Mouse (Mus musculus) heart, embryonic 14.5 days (tissue): ENCODE results near the gene Tmem185b. TPM values are rescaled to one million over a fixed set of nuclear protein-coding genes. Genes with fewer than 3 reads are reported as not detected.

Source experiments
- ATAC-seq: fragments of 200-750 bp; cut with Nextera tagmentation; 2 replicates; pipeline ENCODE4 v1.8.0; 2017; ENCODE audit warnings: low read depth, moderate TSS enrichment; ENCODE audit not compliant: insufficient number of reproducible peaks, insufficient read depth, low FRiP score
- H3K27ac ChIP-seq, 2 experiments: fragments of 200-500 bp in 1 of 2; fragments of 300-500 bp in 1 of 2; sonication (generic) in 1 of 2; replicated peaks in 1 of 2; 2 replicates each; pipeline ENCODE4 v1.5.1; 2012 to 2014; ENCODE audit warnings: low read depth in 2 of 2, low read length in 2 of 2, control low read depth in 1 of 2, mild to moderate bottlenecking in 1 of 2, mixed read lengths in 1 of 2; ENCODE audit not compliant: control insufficient read depth in 1 of 2, insufficient read depth in 1 of 2
- H3K27me3 ChIP-seq: fragments of 300-500 bp; sonication (generic); 2 replicates; pipeline ENCODE4 v1.6.1; 2014; ENCODE audit warnings: mild to moderate bottlenecking, low read length, control low read depth; ENCODE audit not compliant: control insufficient read depth, insufficient read depth
- H3K36me3 ChIP-seq: fragments of 300-500 bp; sonication (generic); 2 replicates; pipeline ENCODE4 v1.6.1; 2014; ENCODE audit warnings: mild to moderate bottlenecking, control low read depth, low read length, mixed read lengths; ENCODE audit not compliant: control insufficient read depth, insufficient read depth
- H3K4me1 ChIP-seq, 2 experiments: fragments of 200-500 bp in 1 of 2; fragments of 300-500 bp in 1 of 2; sonication (generic) in 1 of 2; 2 replicates each; pipeline ENCODE4 v1.6.1; 2012 to 2014; ENCODE audit warnings: low read length in 2 of 2, control low read depth in 1 of 2, mixed read lengths in 1 of 2; ENCODE audit not compliant: control insufficient read depth in 2 of 2, insufficient read depth in 2 of 2
- H3K4me2 ChIP-seq: fragments of 300-500 bp; sonication (generic); 2 replicates; pipeline ENCODE4 v1.6.1; 2014; ENCODE audit warnings: mild to moderate bottlenecking, low read length
- H3K4me3 ChIP-seq, 2 experiments: fragments of 200-500 bp in 1 of 2; fragments of 300-500 bp in 1 of 2; sonication (generic) in 1 of 2; 2 replicates each; pipeline ENCODE4 v1.5.1; 2012 to 2014; ENCODE audit warnings: low read length in 2 of 2, mild to moderate bottlenecking in 2 of 2, control low read depth in 1 of 2, low read depth in 1 of 2, moderate library complexity in 1 of 2; ENCODE audit not compliant: control insufficient read depth in 1 of 2, insufficient read depth in 1 of 2
- H3K9ac ChIP-seq: fragments of 300-500 bp; sonication (generic); 2 replicates; pipeline ENCODE4 v1.6.1; 2014; ENCODE audit warnings: mild to moderate bottlenecking, low read length
- H3K9me3 ChIP-seq: fragments of 300-500 bp; sonication (generic); 2 replicates; pipeline ENCODE4 v1.6.1; 2016; ENCODE audit warnings: low read length, control low read depth; ENCODE audit not compliant: control insufficient read depth
- WGBS: fragments of 180-500 bp; shearing (Covaris S2); extraction: QIAGEN DNeasy Blood & Tissue Kit; methylation state at CpG from one replicate; pipeline ENCODE4 v1.1.7; 2014; 5-methylcytosine and 5-hydroxymethylcytosine counted together
- polyA plus RNA-seq: library from polyadenylated mRNA; unstranded; fragments of >200 nt; fragmentation: Nextera tagmentation; extraction: Ambion mirVana; gene quantifications from 2 replicates; pipeline ENCODE4 v1.2.1, GENCODE M21; 2014

The Tmem185b gene
- polyA plus RNA-seq, 1 experiment from 2014 or later = 25.7 TPM

GRCm38 (mm10) chr1:119518060-119518459 lies 7.9 kb upstream of the Tmem185b start:
- H3K4me3 ChIP-seq = no peak overlapping the region
- no peak overlapping the region for H3K9ac ChIP-seq
- H3K4me1 ChIP-seq = peaks cover 0 to 5% of the 10 kb centered on the region in 2 experiments; a peak in 1 of 4 replicates
- no peak overlapping the region for H3K27ac ChIP-seq
- H3K36me3 ChIP-seq = no peaks in the 10 kb centered on the region
- peaks cover 4% of the 10 kb centered on the region; the same call in 1 of the 2 replicates for H3K9me3 ChIP-seq
- H3K27me3 ChIP-seq = no peaks in the 10 kb centered on the region
- no peak overlapping the region for H3K4me2 ChIP-seq
- WGBS = 59% methylated on average over 7 of the region's 7 CpGs
- ATAC-seq = no peak

- Histone ChIP-seq H3K4me2 (no peak overlapping the region), H3K27me3 (no peaks in the 10 kb centered on the region), H3K9me3 (peaks cover 4% of the 10 kb centered on the region; the same call in 1 of the 2 replicates), H3K4me3 (no peak overlapping the region), H3K27ac (no peak overlapping the region), H3K4me1 (peaks cover 0 to 5% of the 10 kb centered on the region in 2 experiments; a peak in 1 of 4 replicates), H3K9ac (no peak overlapping the region), H3K36me3 (no peaks in the 10 kb centered on the region)
- no peak for ATAC-seq
Measured at GRCm38 (mm10) chr1:119518786-119519185, 7.2 kb upstream of the Tmem185b start.

- ATAC-seq = no peak
- Histone ChIP-seq H3K4me2 (no peak overlapping the region), H3K27ac (no peak overlapping the region), H3K36me3 (no peaks in the 10 kb centered on the region), H3K27me3 (no peaks in the 10 kb centered on the region), H3K4me3 (no peak overlapping the region), H3K4me1 (peaks cover 0 to 5% of the 10 kb centered on the region in 2 experiments; a peak in 1 of 4 replicates), H3K9me3 (peaks cover 4% of the 10 kb centered on the region; the same call in 1 of the 2 replicates), H3K9ac (no peak overlapping the region)
- WGBS = 77% methylated on average over 6 of the region's 6 CpGs
Measured at GRCm38 (mm10) chr1:119519286-119519685, 6.7 kb upstream of the Tmem185b start.

GRCm38 (mm10) chr1:119521029-119521428 lies 4.9 kb upstream of the Tmem185b start:
- Histone ChIP-seq H3K9ac (no peak overlapping the region), H3K4me2 (no peak overlapping the region), H3K9me3 (peaks cover 4% of the 10 kb centered on the region; the same call in 1 of the 2 replicates), H3K4me1 (peaks cover 8 to 16% of the 10 kb centered on the region in 2 experiments), H3K27ac (no peak overlapping the region), H3K27me3 (no peaks in the 10 kb centered on the region), H3K36me3 (no peaks in the 10 kb centered on the region), H3K4me3 (no peak overlapping the region)
- ATAC-seq = no peak
- WGBS = 41% methylated on average over 2 of the region's 2 CpGs

- H3K36me3 ChIP-seq = peaks cover 1% of the 10 kb centered on the region
- no peak overlapping the region for H3K9ac ChIP-seq
- no peak overlapping the region for H3K27ac ChIP-seq
- H3K4me1 ChIP-seq = peaks cover 13 to 22% of the 10 kb centered on the region in 2 experiments
- H3K9me3 ChIP-seq = peaks cover 5% of the 10 kb centered on the region; the same call in 1 of the 2 replicates
- H3K4me2 ChIP-seq = no peak overlapping the region
- ATAC-seq = no peak
- H3K4me3 ChIP-seq = no peak overlapping the region
- no peaks in the 10 kb centered on the region for H3K27me3 ChIP-seq
- WGBS = 81% methylated on average over 7 of the region's 7 CpGs
Measured at GRCm38 (mm10) chr1:119521681-119522080, 4.3 kb upstream of the Tmem185b start.

GRCm38 (mm10) chr1:119522726-119523125 lies 3.2 kb upstream of the Tmem185b start:
- H3K4me2 ChIP-seq = no peak overlapping the region
- WGBS = 85% methylated on average over 4 of the region's 4 CpGs
- ATAC-seq = no peak

GRCm38 (mm10) chr1:119523369-119523768 lies 2.6 kb upstream of the Tmem185b start:
- Histone ChIP-seq H3K4me3 (no peak overlapping the region), H3K4me1 (peaks cover 15 to 28% of the 10 kb centered on the region in 2 experiments), H3K9me3 (0 out of 2 replicates have a peak, but pooled peaks cover 5% of the 10 kb centered on the region), H3K9ac (no peak overlapping the region), H3K4me2 (no peak overlapping the region), H3K27ac (no peak overlapping the region), H3K27me3 (no peaks in the 10 kb centered on the region), H3K36me3 (peaks cover 18% of the 10 kb centered on the region)
- ATAC-seq = no peak
- 75% methylated on average over 7 of the region's 7 CpGs for WGBS

More at GRCm38 (mm10) chr1:119522726-119523125, 3.2 kb upstream of the Tmem185b start:
- Histone ChIP-seq H3K27ac (no peak overlapping the region), H3K9me3 (0 out of 2 replicates have a peak, but pooled peaks cover 5% of the 10 kb centered on the region), H3K9ac (no peak overlapping the region), H3K4me3 (no peak overlapping the region), H3K4me1 (peaks cover 15 to 31% of the 10 kb centered on the region in 2 experiments), H3K36me3 (peaks cover 12% of the 10 kb centered on the region), H3K27me3 (no peaks in the 10 kb centered on the region)

GRCm38 (mm10) chr1:119523826-119524225 lies 2.1 kb upstream of the Tmem185b start:
- Histone ChIP-seq H3K4me2 (no peak overlapping the region), H3K27me3 (no peaks in the 10 kb centered on the region), H3K27ac (no peak overlapping the region), H3K4me1 (peaks cover 15 to 28% of the 10 kb centered on the region in 2 experiments), H3K4me3 (no peak overlapping the region), H3K36me3 (peaks cover 23% of the 10 kb centered on the region), H3K9me3 (0 out of 2 replicates have a peak, but pooled peaks cover 8% of the 10 kb centered on the region), H3K9ac (no peak overlapping the region)
- 87% methylated on average over 7 of the region's 7 CpGs for WGBS
- ATAC-seq = no peak
